7 mouse cellular contexts compared by ENCODE assay signal in the genomic region with DNA sequence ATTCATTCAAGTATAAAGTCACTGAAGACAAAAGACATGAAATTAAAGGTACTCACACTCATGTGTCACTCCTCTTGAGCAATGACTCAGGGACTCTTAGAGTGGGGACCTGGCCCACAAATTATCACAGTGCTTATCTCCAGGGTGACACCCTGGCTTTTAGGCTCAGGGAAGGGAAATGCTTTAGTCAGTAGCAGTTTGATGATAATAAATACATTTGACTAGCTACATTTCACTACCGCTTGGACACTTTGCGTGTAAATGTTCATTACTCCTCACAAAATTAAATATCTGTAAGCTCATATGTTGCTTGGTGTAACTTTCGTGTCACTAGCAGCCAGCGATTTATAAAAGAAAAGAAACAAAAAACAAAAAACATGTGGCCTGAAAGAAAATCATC. TPM values are rescaled to one million over a fixed set of nuclear protein-coding genes. Genes with fewer than 3 reads are reported as not detected.
DNase-seq lines count a peak whose midpoint lies in the region; ATAC-seq and TF ChIP-seq lines count a peak whose summit lies in the region.

No protein-coding gene starts in this region.

- H3K4me2 ChIP-seq in hindbrain, embryonic 13.5 days = peak overlapping the region; percentile 69
- H3K4me2 ChIP-seq in midbrain, embryonic 12.5 days (replicated peaks) = peak overlapping the region; percentile 69

- peak overlapping the region; percentile 89 for H3K9ac ChIP-seq in hindbrain, embryonic 13.5 days
- H3K9ac ChIP-seq in midbrain, embryonic 12.5 days (replicated peaks) = peak overlapping the region; percentile 82

- no peak overlapping the region; the same call in 1 of the 2 replicates for H3K27ac ChIP-seq in testis, adult 2 months (ENCODE audit: control insufficient read depth, insufficient read depth, low read depth, low read length)
- H3K27ac ChIP-seq in hindbrain, embryonic 13.5 days = peak overlapping the region; percentile 96
- H3K27ac ChIP-seq in midbrain, embryonic 12.5 days (replicated peaks) = peak overlapping the region; percentile 91
- no peak overlapping the region for H3K27ac ChIP-seq in thymus, adult 2 months (ENCODE audit: control insufficient read depth, insufficient read depth, low read length)

- no peaks in the 10 kb centered on the region for H3K9me3 ChIP-seq in hindbrain, embryonic 13.5 days
- H3K9me3 ChIP-seq in midbrain, embryonic 12.5 days = no peaks in the 10 kb centered on the region

- no peaks in the 10 kb centered on the region for H3K36me3 ChIP-seq in testis, adult 2 months (ENCODE audit: control insufficient read depth, insufficient read depth, low read length)
- H3K36me3 ChIP-seq in hindbrain, embryonic 13.5 days = no peaks in the 10 kb centered on the region; the same call in 1 of the 2 replicates
- H3K36me3 ChIP-seq in midbrain, embryonic 12.5 days = no peaks in the 10 kb centered on the region
- no peaks in the 10 kb centered on the region for H3K36me3 ChIP-seq in thymus, adult 2 months (ENCODE audit: control insufficient read depth, insufficient read depth, low read length)

- WGBS in hindbrain, embryonic 13.5 days = 77% methylated on average over 4 of the region's 4 CpGs
- 80% methylated on average over 4 of the region's 4 CpGs for WGBS in midbrain, embryonic 12.5 days
- WGBS in thymus, adult 2 months = 52% methylated on average over 4 of the region's 4 CpGs

- peak overlapping the region; percentile 94; the same call in 1 of the 2 replicates for H3K4me3 ChIP-seq in testis, adult 2 months (ENCODE audit: control insufficient read depth, low read depth, low read length)
- H3K4me3 ChIP-seq in hindbrain, embryonic 13.5 days = peak overlapping the region; percentile 70
- H3K4me3 ChIP-seq in midbrain, embryonic 12.5 days = peak overlapping the region; percentile 75
- no peak overlapping the region for H3K4me3 ChIP-seq in thymus, adult 2 months (ENCODE audit: control insufficient read depth, insufficient read depth, low read length)

- ATAC-seq in hindbrain, embryonic 13.5 days (ENCODE audit: low FRiP score) = no peak
- ATAC-seq in midbrain, embryonic 12.5 days (ENCODE audit: low FRiP score, low read depth) = no peak

- DNase-seq in testis, postnatal 14 days (ENCODE audit: low spot score) = no peak
- DNase-seq in embryo, embryonic 9.5 days (ENCODE audit: extremely low spot score) = peak; percentile 5
- DNase-seq in thymus, adult 2 months = no peak
- no peak for DNase-seq in frontal cortex, postnatal 14 days (ENCODE audit: low spot score in 2 of 2)

- H3K4me1 ChIP-seq in testis, adult 2 months (ENCODE audit: control insufficient read depth, insufficient read depth, low read length) = no peaks in the 10 kb centered on the region; the same call in 1 of the 2 replicates
- peaks cover 19% of the 10 kb centered on the region for H3K4me1 ChIP-seq in hindbrain, embryonic 13.5 days (replicated peaks)
- peaks cover 4% of the 10 kb centered on the region for H3K4me1 ChIP-seq in midbrain, embryonic 12.5 days
- no peaks in the 10 kb centered on the region for H3K4me1 ChIP-seq in thymus, adult 2 months (replicated peaks; ENCODE audit: control insufficient read depth, insufficient read depth, low read length)

- no peak for TF ChIP-seq CTCF in testis, adult 2 months (IDR thresholded peaks at IDR 0.05; ENCODE audit: control insufficient read depth, insufficient read depth, insufficient replicate concordance, low read depth, low read length)
- no peak for TF ChIP-seq CTCF in thymus, adult 2 months (IDR thresholded peaks at IDR 0.05; ENCODE audit: borderline replicate concordance, control insufficient read depth, extremely low read depth, insufficient read depth, low read length, poor library complexity)

- no peak for TF ChIP-seq POLR2A in testis, adult 2 months (IDR thresholded peaks at IDR 0.05; ENCODE audit: control insufficient read depth, low read depth, low read length)
- no peak for TF ChIP-seq POLR2A in thymus, adult 2 months (IDR thresholded peaks at IDR 0.05; ENCODE audit: control insufficient read depth, extremely low read depth, insufficient read depth, low read length, poor library complexity)

- no peaks in the 10 kb centered on the region for H3K27me3 ChIP-seq in testis, adult 2 months (ENCODE audit: control insufficient read depth, insufficient read depth, low read length)
- H3K27me3 ChIP-seq in hindbrain, embryonic 13.5 days = no peaks in the 10 kb centered on the region
- no peaks in the 10 kb centered on the region for H3K27me3 ChIP-seq in midbrain, embryonic 12.5 days
- H3K27me3 ChIP-seq in thymus, adult 2 months (ENCODE audit: control insufficient read depth, insufficient read depth, low read length) = no peaks in the 10 kb centered on the region

RNA-seq across cellular contexts. Expression of a gene that starts 1.1 kb away (rescaled TPM):
- polyA plus RNA-seq in testis, adult 2 months (2012; rRNA removed) = 10.1 and 14.3 TPM in 2 replicates
- polyA plus RNA-seq in hindbrain, embryonic 13.5 days (2015; fragmentation: Nextera tagmentation; extraction: Ambion mirVana) = 18.5 and 18.7 TPM in 2 replicates
- 20.3 and 20.9 TPM in 2 replicates for polyA plus RNA-seq in midbrain, embryonic 12.5 days (2016; fragmentation: Nextera tagmentation; extraction: Ambion mirVana)
- 7.1 and 7.4 TPM in 2 replicates for polyA plus RNA-seq in thymus, adult 2 months (2012; rRNA removed)

RNA-seq across cellular contexts. Expression of a gene that starts 39.3 kb away (rescaled TPM):
- not detected in 2 replicates for polyA plus RNA-seq in testis, adult 2 months (2012; rRNA removed)
- 1.8 and 1.9 TPM in 2 replicates for polyA plus RNA-seq in hindbrain, embryonic 13.5 days (2015; fragmentation: Nextera tagmentation; extraction: Ambion mirVana)
- 0.56 and 0.62 TPM in 2 replicates for polyA plus RNA-seq in midbrain, embryonic 12.5 days (2016; fragmentation: Nextera tagmentation; extraction: Ambion mirVana)
- polyA plus RNA-seq in thymus, adult 2 months (2012; rRNA removed) = 0.18 and 0.36 TPM in 2 replicates

RNA-seq across cellular contexts. Expression of a gene that starts 50.5 kb away (rescaled TPM):
- 94.7 and 110 TPM in 2 replicates for polyA plus RNA-seq in testis, adult 2 months (2012; rRNA removed)
- polyA plus RNA-seq in hindbrain, embryonic 13.5 days (2015; fragmentation: Nextera tagmentation; extraction: Ambion mirVana) = 2.4 and 2.7 TPM in 2 replicates
- polyA plus RNA-seq in midbrain, embryonic 12.5 days (2016; fragmentation: Nextera tagmentation; extraction: Ambion mirVana) = 0.51 and 1.4 TPM in 2 replicates
- not detected in 2 replicates for polyA plus RNA-seq in thymus, adult 2 months (2012; rRNA removed)

Comparison
In these comparisons a context has a peak if more than half of its experiments do, and no peak if none do; other contexts are left out.
1. H3K27ac ChIP-seq: peak in hindbrain, embryonic 13.5 days (single experiment) and midbrain, embryonic 12.5 days (single experiment); none in testis, adult 2 months (single experiment) and thymus, adult 2 months (single experiment).
2. RNA of a gene that starts 50.5 kb away (polyA plus RNA-seq): 94.7 to 110 TPM in testis, adult 2 months; 2.4 to 2.7 TPM in hindbrain, embryonic 13.5 days, 0.51 to 1.4 TPM in midbrain, embryonic 12.5 days and not detected in thymus, adult 2 months; every median in the first group is over 10 times any median in the second.